Mouse (Mus musculus): ENCODE measurements at regions not wholly inside any gene's neighbourhood (a gene's known extent, or its start where the extent isn't known, plus 50 kb on each side); places are given as distances from the start of the nearest gene placed in this dataset.

- no peak for DNase-seq (ENCODE audit: low spot score)
Measured at GRCm38 (mm10) chr3:38131176-38131886, 353.3 kb downstream of the Ankrd50 start.

DNA sequence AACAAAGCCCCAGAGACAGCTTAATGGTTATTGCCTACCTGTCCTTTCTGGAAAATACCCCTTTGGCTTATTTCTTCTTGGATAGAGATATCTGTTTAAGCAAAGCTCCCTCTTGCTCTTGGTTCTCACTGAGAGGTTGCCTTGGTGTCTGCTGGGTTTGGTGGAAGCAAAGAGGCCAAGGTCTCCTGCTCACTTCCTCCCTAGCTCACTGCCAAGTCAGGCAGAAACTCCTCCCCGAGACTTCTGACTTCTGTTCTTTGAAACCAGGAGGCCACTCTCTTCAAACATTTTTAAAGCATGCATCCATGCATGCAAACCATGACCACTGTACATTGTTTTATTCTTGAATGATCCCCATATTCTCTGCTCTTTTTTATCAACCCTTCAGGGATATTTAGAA is 354.6 kb downstream of the Ankrd50 start:
- no peak for DNase-seq (ENCODE audit: low spot score)

GRCm38 (mm10) chr3:38129167-38129500 is 355.5 kb downstream of the Ankrd50 start:
- DNase-seq (ENCODE audit: low spot score): no peak

DNA sequence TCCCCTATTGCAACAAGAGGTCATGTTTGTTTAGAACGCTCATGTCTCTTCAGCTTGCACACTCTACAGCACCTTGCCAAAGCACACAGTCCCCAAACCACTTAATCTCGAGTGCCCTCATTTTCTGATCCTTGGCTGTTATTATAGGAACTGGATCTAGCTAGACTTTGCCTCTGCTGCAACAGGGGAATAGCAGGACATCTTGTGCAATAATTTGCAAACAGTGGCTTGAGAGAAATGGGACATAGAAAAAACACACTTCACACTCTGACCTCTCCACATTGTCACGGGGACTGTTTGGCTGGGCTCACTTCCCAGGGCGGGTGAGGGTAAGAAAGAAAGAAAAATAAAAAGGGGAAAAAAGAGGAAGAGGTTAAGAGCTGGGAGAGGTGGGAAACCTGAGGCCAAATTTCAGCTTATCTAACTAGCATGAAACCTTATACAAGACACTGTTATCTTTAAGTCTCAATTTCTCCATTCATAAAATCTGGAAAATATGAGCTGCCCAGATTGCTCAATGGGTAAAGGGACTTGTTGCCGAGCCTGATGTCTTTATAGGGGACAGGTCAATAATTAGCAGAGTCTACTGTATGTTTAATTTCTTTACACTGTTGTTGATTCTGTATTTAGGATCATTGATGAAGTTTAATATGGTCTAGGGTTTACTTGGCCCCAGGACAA is 356.0 kb downstream of the Ankrd50 start:
- DNase-seq (ENCODE audit: low spot score): no peak

GRCm38 (mm10) chr3:38116071-38116787 is 368.4 kb downstream of the Ankrd50 start:
- DNase-seq (ENCODE audit: low spot score): no peak

DNA sequence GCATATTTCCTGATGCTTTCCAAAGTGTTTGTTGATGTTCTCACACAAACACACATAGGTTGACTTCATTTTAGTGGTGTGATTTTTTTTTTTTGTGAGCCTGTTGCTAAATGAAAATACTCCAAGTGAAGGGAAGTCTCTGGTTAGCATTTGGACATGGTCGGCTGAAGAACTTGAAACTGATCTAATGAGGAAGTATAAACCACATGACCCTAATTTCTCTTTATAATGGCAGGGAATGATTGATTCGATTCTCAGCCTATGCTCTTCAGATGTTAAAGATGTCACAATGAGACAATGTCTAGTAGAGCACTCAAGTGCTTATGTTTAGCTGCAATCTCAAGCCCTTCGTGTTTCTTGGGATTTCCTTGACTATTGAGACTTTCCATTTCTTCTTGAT is 372.1 kb downstream of the Ankrd50 start:
- no peak for DNase-seq (ENCODE audit: low spot score)

- no peak for DNase-seq (ENCODE audit: low spot score)
Measured at GRCm38 (mm10) chr3:38105022-38105857, 379.4 kb downstream of the Ankrd50 start.

- DNase-seq (ENCODE audit: low spot score): no peak
Measured at GRCm38 (mm10) chr3:38104418-38104817, 380.1 kb upstream of the Gm5148 start.

DNA sequence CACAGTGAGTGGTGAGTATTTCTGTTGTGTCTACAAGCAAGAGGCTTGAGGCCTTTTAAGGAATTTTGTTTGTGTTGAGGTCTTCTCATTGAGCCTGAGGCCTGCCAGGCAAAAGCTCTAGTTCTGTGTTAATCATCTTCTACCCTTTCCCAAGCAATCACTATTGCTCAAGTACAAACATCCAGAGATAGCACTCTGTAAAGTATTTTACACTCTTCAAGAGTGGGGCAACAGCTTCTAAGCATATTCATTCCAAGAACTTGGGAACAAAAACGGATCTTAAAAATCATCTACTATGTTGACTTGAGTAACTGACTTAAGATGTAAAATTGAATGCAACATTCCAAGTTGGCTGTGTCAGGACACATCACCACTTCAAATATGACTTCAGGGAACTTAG is 378.7 kb upstream of the Gm5148 start:
- no peak for DNase-seq (ENCODE audit: low spot score)

GRCm38 (mm10) chr3:38102181-38102580 is 377.9 kb upstream of the Gm5148 start:
- no peak for DNase-seq (ENCODE audit: low spot score)

GRCm38 (mm10) chr3:38094370-38094979 is 370.2 kb upstream of the Gm5148 start:
- DNase-seq (ENCODE audit: low spot score): no peak

GRCm38 (mm10) chr3:38084548-38084947 is 360.3 kb upstream of the Gm5148 start:
- DNase-seq (ENCODE audit: low spot score): no peak

DNA sequence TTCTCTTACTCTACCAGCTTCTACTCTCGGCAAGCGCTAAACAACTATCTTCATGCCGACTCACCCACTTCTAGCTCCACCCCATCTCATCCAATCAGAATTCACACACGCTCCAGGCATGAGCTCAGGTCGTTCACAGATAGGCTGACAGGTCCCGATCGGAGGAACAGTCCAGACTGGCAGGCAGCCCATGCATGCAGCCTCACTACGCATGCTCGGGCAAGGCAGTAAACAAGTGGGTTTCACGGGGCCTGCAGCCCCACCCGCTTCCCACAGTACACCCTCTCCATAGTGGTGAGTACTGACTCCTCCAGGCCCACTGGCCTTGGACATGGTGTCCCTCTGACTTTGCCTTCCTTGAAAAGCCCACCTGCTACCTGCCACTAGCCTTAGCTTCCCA is 358.1 kb upstream of the Gm5148 start:
- DNase-seq (ENCODE audit: low spot score): peak; percentile 9

GRCm38 (mm10) chr3:38076835-38077234 is 352.5 kb upstream of the Gm5148 start:
- DNase-seq (ENCODE audit: low spot score): no peak

DNA sequence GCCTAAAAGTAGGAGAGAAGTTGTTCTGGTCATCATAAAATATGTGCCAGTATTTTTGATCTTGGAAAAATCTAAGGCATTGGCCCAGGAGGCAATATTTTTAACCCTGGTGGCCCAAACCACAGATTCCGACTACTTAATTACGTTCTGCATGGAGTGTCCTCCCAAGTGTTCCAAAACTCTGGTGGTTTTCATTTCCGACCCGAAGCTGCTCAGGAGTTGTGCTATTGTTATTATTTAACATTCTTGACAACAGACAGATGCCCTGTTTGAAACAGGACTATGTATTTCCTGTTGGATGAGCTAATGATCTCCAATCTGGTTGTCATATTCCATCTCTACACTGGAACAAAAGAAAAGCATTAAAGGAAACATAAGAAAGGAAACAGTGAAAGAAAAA is 349.7 kb upstream of the Gm5148 start:
- DNase-seq (ENCODE audit: low spot score): no peak

DNA sequence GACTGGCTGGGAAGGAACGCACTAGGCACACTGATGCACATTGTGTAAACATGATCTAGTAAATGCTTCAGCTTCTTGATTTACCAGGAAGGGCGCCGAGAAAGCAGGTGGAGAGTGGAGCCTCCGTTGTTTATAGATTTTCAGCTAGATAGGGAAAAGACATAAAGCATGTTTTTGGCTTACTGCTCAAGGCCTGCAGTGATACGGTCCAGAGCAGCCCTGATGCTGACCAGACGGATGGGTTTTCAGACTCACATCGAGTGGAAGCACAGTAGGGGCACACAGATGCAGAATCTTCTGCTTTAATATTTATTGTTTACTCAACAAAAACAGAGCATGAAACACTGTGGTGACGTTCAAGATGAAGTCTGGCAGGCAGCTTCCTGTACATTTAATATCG is 331.3 kb upstream of the Gm5148 start:
- no peak for DNase-seq (ENCODE audit: low spot score)

DNA sequence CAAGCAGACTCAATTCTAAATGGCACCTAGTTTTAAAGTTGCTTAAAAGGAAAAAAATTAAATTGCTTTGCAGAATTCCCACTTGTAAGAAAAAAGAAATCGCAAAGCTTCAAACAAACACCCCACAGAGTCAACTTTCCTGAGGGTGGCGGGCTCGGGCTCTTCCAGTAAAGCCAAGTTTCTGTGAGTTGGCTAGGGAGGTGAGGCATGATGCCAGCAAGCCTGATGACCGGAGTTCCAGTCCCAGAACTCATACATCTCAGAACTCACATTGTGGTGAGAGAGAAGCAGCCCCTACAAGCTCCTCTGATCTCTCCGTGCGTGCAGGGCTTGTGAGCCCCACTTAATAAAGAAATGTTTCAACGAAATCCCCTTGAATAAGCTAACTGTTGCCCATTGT is 328.7 kb upstream of the Gm5148 start:
- no peak for DNase-seq (ENCODE audit: low spot score)

GRCm38 (mm10) chr3:38051748-38052147 is 327.5 kb upstream of the Gm5148 start:
- DNase-seq (ENCODE audit: low spot score): no peak

DNA sequence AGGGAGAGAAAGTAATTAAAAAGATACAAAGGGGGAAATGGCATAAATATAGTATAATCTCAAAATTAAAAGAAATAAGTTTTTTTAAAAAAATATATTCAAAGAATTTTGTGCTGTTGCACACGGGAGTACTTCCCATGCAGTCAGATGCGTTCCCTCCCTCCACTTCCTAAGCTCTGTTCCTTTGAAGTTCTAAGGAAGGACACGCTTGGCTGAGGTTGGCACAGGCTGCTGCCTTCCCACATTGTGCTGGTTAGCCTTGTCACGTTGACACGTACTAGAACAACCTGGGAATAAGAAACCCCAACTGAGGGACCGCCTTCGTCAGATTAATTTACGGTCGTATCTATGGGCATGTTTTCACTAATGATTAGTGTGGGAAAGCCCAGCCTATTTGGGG is 326.6 kb upstream of the Gm5148 start:
- DNase-seq (ENCODE audit: low spot score): no peak

- no peak for DNase-seq (ENCODE audit: low spot score)
Measured at GRCm38 (mm10) chr3:38050366-38050765, 326.1 kb upstream of the Gm5148 start.

GRCm38 (mm10) chr3:38049290-38049689 is 325.0 kb upstream of the Gm5148 start:
- peak; percentile 38 for DNase-seq (ENCODE audit: low spot score)

GRCm38 (mm10) chr3:38047445-38047844 is 323.2 kb upstream of the Gm5148 start:
- DNase-seq (ENCODE audit: low spot score): no peak

Measured in urinary bladder, postnatal 14 days (tissue).